In the genomic region with DNA sequence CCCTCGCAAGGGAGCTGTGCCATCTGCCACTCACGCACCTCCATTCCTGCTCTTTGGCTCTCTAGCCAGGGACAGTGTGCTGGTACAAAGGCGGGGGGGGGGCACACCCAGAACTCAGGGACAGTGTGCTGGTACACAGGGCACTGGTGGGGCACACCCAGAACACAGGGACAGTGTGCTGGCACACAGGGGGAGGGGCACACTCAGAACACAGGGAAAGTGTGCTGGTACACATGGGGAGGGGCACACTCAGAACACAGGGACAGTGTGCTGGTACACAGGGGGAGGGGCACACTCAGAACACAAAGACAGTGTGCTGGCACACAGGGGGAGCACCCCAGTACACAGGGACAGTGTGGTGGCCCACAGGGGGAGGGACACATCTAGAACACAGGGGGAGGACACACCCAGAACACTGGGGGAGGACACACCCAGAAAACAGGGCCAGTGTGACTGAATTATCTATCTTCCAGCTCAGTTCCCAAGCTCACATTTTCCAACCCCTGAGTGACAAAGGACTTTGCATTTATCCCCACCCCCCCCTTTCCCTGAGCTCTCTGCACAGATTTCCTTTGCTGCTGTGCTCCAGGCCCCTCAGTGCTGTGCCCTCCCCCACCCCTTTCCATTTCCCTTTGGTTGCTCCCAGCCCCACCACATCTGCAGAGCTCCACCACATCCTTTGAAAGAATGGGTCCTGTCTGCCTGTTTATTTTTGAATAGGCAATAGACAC, we compare ENCODE assay signal across 8 mouse cellular contexts. TPM values are rescaled to one million over a fixed set of nuclear protein-coding genes. Genes with fewer than 3 reads are reported as not detected.
A peak's percentile ranks its signal among the peaks of the same experiment; 100 is the strongest.
DNase-seq lines count a peak whose midpoint lies in the region; ATAC-seq and TF ChIP-seq lines count a peak whose summit lies in the region.

No protein-coding gene starts in this region.

- peaks cover 0 to 22% of the 10 kb centered on the region in 2 experiments; a peak in 2 of 4 replicates for H3K36me3 ChIP-seq in MEL (ENCODE audit: control insufficient read depth in 1 of 2, insufficient read depth in 2 of 2, low read length in 2 of 2)
- H3K36me3 ChIP-seq in heart, embryonic 13.5 days: no peaks in the 10 kb centered on the region
- H3K36me3 ChIP-seq in limb, embryonic 15.5 days: no peaks in the 10 kb centered on the region
- no peaks in the 10 kb centered on the region for H3K36me3 ChIP-seq in midbrain, postnatal 0 days (ENCODE audit: insufficient read depth, low read length)

- H3K79me2 ChIP-seq in MEL (ENCODE audit: control insufficient read depth, insufficient read depth, low read length, poor library complexity): no peaks in the 10 kb centered on the region

- no peak for TF ChIP-seq RAD21 in MEL (IDR thresholded peaks at IDR 0.05; ENCODE audit: low read depth, low read length)

- H3K4me1 ChIP-seq in MEL (ENCODE audit: control insufficient read depth in 1 of 2, insufficient read depth in 2 of 2, low read length in 2 of 2): peaks cover 10 to 30% of the 10 kb centered on the region in 2 experiments
- H3K4me1 ChIP-seq in heart, embryonic 13.5 days: peaks cover 60% of the 10 kb centered on the region
- peaks cover 39% of the 10 kb centered on the region for H3K4me1 ChIP-seq in limb, embryonic 15.5 days
- peaks cover 12% of the 10 kb centered on the region; the same call in 1 of the 2 replicates for H3K4me1 ChIP-seq in midbrain, postnatal 0 days (ENCODE audit: insufficient read depth, low read length)

- H3K4me2 ChIP-seq in heart, embryonic 13.5 days: no peak overlapping the region
- no peak overlapping the region for H3K4me2 ChIP-seq in limb, embryonic 15.5 days
- no peak overlapping the region for H3K4me2 ChIP-seq in midbrain, postnatal 0 days (ENCODE audit: low read depth, low read length, poor library complexity, severe bottlenecking)

- 68% methylated on average over 3 of the region's 3 CpGs for WGBS in heart, embryonic 13.5 days
- 77% methylated on average over 3 of the region's 3 CpGs for WGBS in limb, embryonic 15.5 days
- WGBS in midbrain, postnatal 0 days: 33% methylated on average over 3 of the region's 3 CpGs

- no peak overlapping the region for H3K4me3 ChIP-seq in MEL (ENCODE audit: control insufficient read depth in 1 of 2, insufficient read depth in 1 of 2, low read depth in 2 of 2, low read length in 2 of 2)
- H3K4me3 ChIP-seq in heart, embryonic 13.5 days: no peak overlapping the region
- H3K4me3 ChIP-seq in limb, embryonic 15.5 days: no peak overlapping the region
- no peak overlapping the region for H3K4me3 ChIP-seq in midbrain, postnatal 0 days (ENCODE audit: low read depth, low read length)

- no peak overlapping the region for H3K27ac ChIP-seq in MEL (ENCODE audit: control insufficient read depth, low read depth, low read length)
- peak overlapping the region; percentile 88 for H3K27ac ChIP-seq in heart, embryonic 13.5 days (replicated peaks)
- peak overlapping the region; percentile 74 for H3K27ac ChIP-seq in limb, embryonic 15.5 days
- peak overlapping the region; percentile 13 for H3K27ac ChIP-seq in midbrain, postnatal 0 days (ENCODE audit: low read depth, low read length)

- no peak for TF ChIP-seq CTCF in MEL (IDR thresholded peaks at IDR 0.05 in 2 of 3, conservative IDR thresholded peaks at IDR 0.05 in 1 of 3; ENCODE audit: control insufficient read depth in 1 of 3, insufficient read depth in 1 of 3, low read depth in 2 of 3, low read length in 3 of 3, poor library complexity in 1 of 3, severe bottlenecking in 1 of 3)
- TF ChIP-seq CTCF in midbrain, postnatal 0 days (IDR thresholded peaks at IDR 0.05): no peak

- TF ChIP-seq EP300 in MEL (IDR thresholded peaks at IDR 0.05; ENCODE audit: low read depth in 1 of 2, low read length in 2 of 2): no peak

- no peak for TF ChIP-seq POLR2A in MEL (IDR thresholded peaks at IDR 0.05; ENCODE audit: control insufficient read depth in 1 of 2, insufficient read depth in 1 of 2, low read depth in 1 of 2, low read length in 2 of 2, poor library complexity in 1 of 2)

- no peaks in the 10 kb centered on the region for H3K9me3 ChIP-seq in MEL (replicated peaks; ENCODE audit: insufficient read depth, low read length)
- no peaks in the 10 kb centered on the region for H3K9me3 ChIP-seq in heart, embryonic 13.5 days
- no peaks in the 10 kb centered on the region for H3K9me3 ChIP-seq in limb, embryonic 15.5 days
- H3K9me3 ChIP-seq in midbrain, postnatal 0 days (ENCODE audit: low read length): no peaks in the 10 kb centered on the region

- no peaks in the 10 kb centered on the region for H3K27me3 ChIP-seq in MEL (ENCODE audit: control insufficient read depth in 1 of 2, insufficient read depth in 2 of 2, low read length in 2 of 2)
- no peaks in the 10 kb centered on the region for H3K27me3 ChIP-seq in heart, embryonic 13.5 days (replicated peaks)
- H3K27me3 ChIP-seq in limb, embryonic 15.5 days: no peaks in the 10 kb centered on the region
- no peaks in the 10 kb centered on the region for H3K27me3 ChIP-seq in midbrain, postnatal 0 days (ENCODE audit: insufficient read depth, low read length)

- ATAC-seq in heart, embryonic 13.5 days (ENCODE audit: extremely low read depth, insufficient number of reproducible peaks, low FRiP score, low TSS enrichment): peak; percentile 49; the same call in 1 of the 2 replicates
- ATAC-seq in limb, embryonic 15.5 days (ENCODE audit: insufficient number of reproducible peaks, low FRiP score, low TSS enrichment, low read depth): no peak
- peak; percentile 69 for ATAC-seq in midbrain, postnatal 0 days (ENCODE audit: low FRiP score)

- H3K9ac ChIP-seq in MEL (ENCODE audit: control insufficient read depth, low read depth, low read length, poor library complexity, severe bottlenecking): no peak overlapping the region
- peak overlapping the region; percentile 55; the same call in 1 of the 2 replicates for H3K9ac ChIP-seq in heart, embryonic 13.5 days
- no peak overlapping the region for H3K9ac ChIP-seq in limb, embryonic 15.5 days
- no peak overlapping the region; the same call in 1 of the 2 replicates for H3K9ac ChIP-seq in midbrain, postnatal 0 days (replicated peaks; ENCODE audit: low read length, poor library complexity, severe bottlenecking)

- DNase-seq in MEL (ENCODE audit: low read depth, low spot score): peak; percentile 59
- peak; percentile 54 for DNase-seq in c-Kit-positive CD71-positive TER-119-positive erythroid progenitor cells, embryonic 14.5 days (ENCODE audit: low spot score)
- DNase-seq in midbrain, postnatal 0 days (ENCODE audit: low spot score): peak; percentile 35
- no peak for DNase-seq in urinary bladder, postnatal 14 days (ENCODE audit: low spot score)
- no peak for DNase-seq in right cerebral cortex, postnatal 25 days
- DNase-seq in left cerebral cortex, adult 9 months (ENCODE audit: low spot score in 2 of 2): no peak

TF ChIP-seq in MEL, 35 proteins besides CTCF, POLR2A, EP300 and RAD21:
- TF ChIP-seq ETS1 (IDR thresholded peaks at IDR 0.05; ENCODE audit: low read depth, low read length): 0 out of 2 replicates have a peak, but pooled peaks have one; percentile 38
- TF ChIP-seq UBTF (IDR thresholded peaks at IDR 0.05; ENCODE audit: borderline replicate concordance, insufficient read depth, low read depth, low read length): no peak
- TF ChIP-seq TBP (IDR thresholded peaks at IDR 0.05; ENCODE audit: low read depth, low read length): no peak
- no peak for TF ChIP-seq GABPA (IDR thresholded peaks at IDR 0.05; ENCODE audit: low read depth, low read length)
- TF ChIP-seq MAZ (IDR thresholded peaks at IDR 0.05; ENCODE audit: low read depth, low read length): no peak
- TF ChIP-seq HCFC1 (IDR thresholded peaks at IDR 0.05; ENCODE audit: low read depth, low read length): no peak
- TF ChIP-seq E2F4 (IDR thresholded peaks at IDR 0.05; ENCODE audit: borderline replicate concordance, low read depth, low read length): no peak
- no peak for TF ChIP-seq MYC (IDR thresholded peaks at IDR 0.05; ENCODE audit: low read depth, low read length)
- TF ChIP-seq TCF12 (IDR thresholded peaks at IDR 0.05; ENCODE audit: low read depth, low read length): no peak
- no peak for TF ChIP-seq MAFK (IDR thresholded peaks at IDR 0.05; ENCODE audit: borderline replicate concordance, low read depth, low read length)
- 0 out of 2 replicates have a peak, but pooled peaks have one; percentile 25 for TF ChIP-seq RCOR1 (IDR thresholded peaks at IDR 0.05; ENCODE audit: low read depth, low read length)

RNA-seq across cellular contexts. Expression of gene Lrrc20, which starts 58.9 kb away (rescaled TPM):
- total RNA-seq in MEL (2012; rRNA removed): 7.3 and 7.6 TPM in 2 replicates
- polyA plus RNA-seq in MEL (2012; ENCODE audit: insufficient read depth in 1 of 2, insufficient read length in 2 of 2, low read depth in 1 of 2, low replicate concordance in 2 of 2, missing spikeins in 1 of 2): 10 to 100 TPM in 1 of 2 experiments, not detected in 1; 14.7 TPM
- polyA plus RNA-seq in heart, embryonic 13.5 days (2015; fragmentation: Nextera tagmentation; extraction: Ambion mirVana): 12.1 and 13.2 TPM in 2 replicates
- polyA plus RNA-seq in limb, embryonic 15.5 days (2015; fragmentation: Nextera tagmentation; extraction: Ambion mirVana): 8.5 and 10.2 TPM in 2 replicates
- total RNA-seq in midbrain, postnatal 0 days (2014; rRNA removed): 11.2 and 15.5 TPM in 2 replicates
- polyA plus RNA-seq in midbrain, postnatal 0 days (2015; fragmentation: Nextera tagmentation; extraction: Ambion mirVana): 8.1 and 8.3 TPM in 2 replicates

Comparison
In these comparisons a context has a peak if more than half of its experiments do, and no peak if none do; other contexts are left out.
1. DNase-seq: peak in MEL (single experiment), c-Kit-positive CD71-positive TER-119-positive erythroid progenitor cells, embryonic 14.5 days (single experiment) and midbrain, postnatal 0 days (single experiment); none in urinary bladder, postnatal 14 days (single experiment), right cerebral cortex, postnatal 25 days (single experiment) and left cerebral cortex, adult 9 months (0 of 2).